Mouse (Mus musculus) midbrain, postnatal 0 days (tissue): Measurements from ENCODE around the gene Asf1b. TPM values are rescaled to one million over a fixed set of nuclear protein-coding genes. Genes with fewer than 3 reads are reported as not detected.
A peak's percentile ranks its signal among the peaks of the same experiment; 100 is the strongest.

Experiments used
- ATAC-seq: fragments of 200-750 bp; cut with Nextera tagmentation; 2 replicates; pipeline ENCODE4 v1.8.0; 2017; ENCODE audit warnings: moderate number of reproducible peaks, mild to moderate bottlenecking, moderate TSS enrichment, moderate library complexity; ENCODE audit not compliant: low FRiP score
- DNase-seq: peaks from one replicate; pipeline ENCODE4 v3.0.0-alpha.2; 2015; ENCODE audit warnings: low spot score
- H3K27ac ChIP-seq: fragments of 300-500 bp; sonication (generic); 2 replicates; pipeline ENCODE4 v1.5.1; 2014; ENCODE audit warnings: low read depth, mild to moderate bottlenecking, low read length, mixed read lengths
- H3K27me3 ChIP-seq: fragments of 300-500 bp; sonication (generic); 2 replicates; pipeline ENCODE4 v1.6.1; 2014; ENCODE audit warnings: low read length, control low read depth, mixed read lengths; ENCODE audit not compliant: insufficient read depth
- H3K36me3 ChIP-seq: fragments of 300-500 bp; sonication (generic); 2 replicates; pipeline ENCODE4 v1.6.1; 2014; ENCODE audit warnings: low read length, control low read depth, mixed read lengths; ENCODE audit not compliant: insufficient read depth
- H3K4me1 ChIP-seq: fragments of 300-500 bp; sonication (generic); 2 replicates; pipeline ENCODE4 v1.6.1; 2014; ENCODE audit warnings: mild to moderate bottlenecking, control low read depth, antibody characterized with exemption, low read length, mixed read lengths; ENCODE audit not compliant: insufficient read depth
- H3K4me2 ChIP-seq: fragments of 300-500 bp; sonication (generic); 2 replicates; pipeline ENCODE4 v1.6.1; 2014; ENCODE audit warnings: low read depth, mild to moderate bottlenecking, low read length, mixed read lengths; ENCODE audit not compliant: poor library complexity, severe bottlenecking
- H3K4me3 ChIP-seq: fragments of 300-500 bp; sonication (generic); 2 replicates; pipeline ENCODE4 v1.5.1; 2014; ENCODE audit warnings: low read depth, mild to moderate bottlenecking, low read length, moderate library complexity
- H3K9ac ChIP-seq: fragments of 300-500 bp; sonication (generic); replicated peaks from 2 replicates; pipeline ENCODE4 v1.6.1; 2014; ENCODE audit warnings: mild to moderate bottlenecking, low read length, moderate library complexity, mixed read lengths; ENCODE audit not compliant: poor library complexity, severe bottlenecking
- H3K9me3 ChIP-seq: fragments of 300-500 bp; sonication (generic); 2 replicates; pipeline ENCODE4 v1.6.1; 2016; ENCODE audit warnings: low read length, control low read depth
- CTCF ChIP-seq: IDR thresholded peaks from 2 replicates; pipeline ENCODE4 v1.5.1; 2016; ENCODE audit warnings: antibody characterized with exemption, mild to moderate bottlenecking
- WGBS: fragments of 180-500 bp; shearing (Covaris S2); extraction: QIAGEN DNeasy Blood & Tissue Kit; methylation state at CpG from one replicate; pipeline ENCODE4 v1.1.7; 2014; 5-methylcytosine and 5-hydroxymethylcytosine counted together
- polyA plus RNA-seq: library from polyadenylated mRNA; unstranded; fragments of >200 nt; fragmentation: Nextera tagmentation; extraction: Ambion mirVana; gene quantifications from 2 replicates; pipeline ENCODE4 v1.2.1, GENCODE M21; 2015
- total RNA-seq: library from RNA; depleted of rRNA; stranded (reverse); fragments of >200 nt; gene quantifications from 2 replicates; pipeline ENCODE4 v1.2.3, GENCODE M21; 2014

Gene Asf1b
- total and polyA plus RNA-seq, 2 experiments from 2014 or later: 4.3 to 20.4 TPM

GRCm38 (mm10) chr8:83914860-83915259 lies 40.4 kb upstream of the Asf1b start:
- TF ChIP-seq CTCF: no peak
- H3K9me3 ChIP-seq: no peaks in the 10 kb centered on the region
- DNase-seq: no peak
- H3K4me1 ChIP-seq: no peaks in the 10 kb centered on the region
- H3K4me3 ChIP-seq: no peak overlapping the region
- no peaks in the 10 kb centered on the region for H3K27me3 ChIP-seq
- no peak overlapping the region for H3K9ac ChIP-seq
- peaks cover 13% of the 10 kb centered on the region for H3K36me3 ChIP-seq
- ATAC-seq: 0 out of 2 replicates have a peak, but pooled peaks have one; percentile 2
- H3K27ac ChIP-seq: no peak overlapping the region
- H3K4me2 ChIP-seq: no peak overlapping the region
- 57% methylated on average over 5 of the region's 5 CpGs for WGBS

GRCm38 (mm10) chr8:83916015-83916414 lies 39.3 kb upstream of the Asf1b start:
- H3K9ac ChIP-seq: no peak overlapping the region
- DNase-seq (no peak), ATAC-seq (no peak)
- no peak overlapping the region for H3K4me2 ChIP-seq
- no peak for TF ChIP-seq CTCF
- H3K9me3 ChIP-seq: no peaks in the 10 kb centered on the region
- H3K4me3 ChIP-seq: no peak overlapping the region
- no peak overlapping the region for H3K27ac ChIP-seq
- 57% methylated on average over 5 of the region's 5 CpGs for WGBS
- H3K4me1 ChIP-seq: no peaks in the 10 kb centered on the region
- no peaks in the 10 kb centered on the region for H3K27me3 ChIP-seq
- H3K36me3 ChIP-seq: peaks cover 21% of the 10 kb centered on the region

- ATAC-seq: no peak
- no peak overlapping the region for H3K27ac ChIP-seq
- H3K36me3 ChIP-seq: peaks cover 31% of the 10 kb centered on the region
- H3K4me1 ChIP-seq: no peaks in the 10 kb centered on the region
- no peaks in the 10 kb centered on the region for H3K27me3 ChIP-seq
- H3K9me3 ChIP-seq: no peaks in the 10 kb centered on the region
- no peak overlapping the region for H3K9ac ChIP-seq
- no peak for TF ChIP-seq CTCF
- no peak overlapping the region for H3K4me2 ChIP-seq
- WGBS: 77% methylated on average over 6 of the region's 6 CpGs
- no peak for DNase-seq
- no peak overlapping the region for H3K4me3 ChIP-seq
Observed at GRCm38 (mm10) chr8:83917566-83917965, 37.7 kb upstream of the Asf1b start.

- DNase-seq (peak; percentile 90), ATAC-seq (peak; percentile 33; the same call in 1 of the 2 replicates)
- no peak overlapping the region for H3K27ac ChIP-seq
- no peak overlapping the region for H3K9ac ChIP-seq
- peak; percentile 97 for TF ChIP-seq CTCF
- no peak overlapping the region for H3K4me2 ChIP-seq
- H3K36me3 ChIP-seq: peaks cover 64% of the 10 kb centered on the region
- 58% methylated on average over 3 of the region's 3 CpGs for whole genome bisulfite sequencing
- H3K4me3 ChIP-seq: no peak overlapping the region
- no peaks in the 10 kb centered on the region for H3K4me1 ChIP-seq
- no peaks in the 10 kb centered on the region for H3K27me3 ChIP-seq
- H3K9me3 ChIP-seq: no peaks in the 10 kb centered on the region
Observed at GRCm38 (mm10) chr8:83921558-83921957, 33.7 kb upstream of the Asf1b start.

- H3K27ac ChIP-seq: no peak overlapping the region
- no peaks in the 10 kb centered on the region for H3K4me1 ChIP-seq
- no peak for DNase-seq
- H3K4me2 ChIP-seq: no peak overlapping the region
- H3K9ac ChIP-seq: no peak overlapping the region
- peaks cover 74% of the 10 kb centered on the region for H3K36me3 ChIP-seq
- H3K27me3 ChIP-seq: no peaks in the 10 kb centered on the region
- no peaks in the 10 kb centered on the region for H3K9me3 ChIP-seq
- TF ChIP-seq CTCF: no peak
- 97% methylated on average over 8 of the region's 8 CpGs for WGBS
- H3K4me3 ChIP-seq: no peak overlapping the region
- ATAC-seq: no peak
Observed at GRCm38 (mm10) chr8:83922727-83923126, 32.6 kb upstream of the Asf1b start.

- H3K9ac ChIP-seq: no peak overlapping the region
- H3K27me3 ChIP-seq: no peaks in the 10 kb centered on the region
- H3K36me3 ChIP-seq: peaks cover 84% of the 10 kb centered on the region
- 92% methylated on average over 5 of the region's 5 CpGs for WGBS
- H3K4me1 ChIP-seq: no peaks in the 10 kb centered on the region
- no peak for TF ChIP-seq CTCF
- ATAC-seq: no peak
- no peaks in the 10 kb centered on the region for H3K9me3 ChIP-seq
- no peak overlapping the region for H3K27ac ChIP-seq
- H3K4me2 ChIP-seq: no peak overlapping the region
- H3K4me3 ChIP-seq: no peak overlapping the region
- DNase-seq: no peak
Observed at GRCm38 (mm10) chr8:83924585-83924984, 30.7 kb upstream of the Asf1b start.
